Mouse (Mus musculus) midbrain, embryonic 13.5 days (tissue): ENCODE measurements around the gene Sgo2a. TPM values are rescaled to one million over a fixed set of nuclear protein-coding genes. Genes with fewer than 3 reads are reported as not detected.

Experiments used
- ATAC-seq: fragments of 200-750 bp; cut with Nextera tagmentation; 2 replicates; pipeline ENCODE4 v1.8.0; 2017; ENCODE audit warnings: mild to moderate bottlenecking, moderate TSS enrichment, moderate library complexity
- H3K27ac ChIP-seq: fragments of 300-500 bp; sonication (generic); 2 replicates; pipeline ENCODE4 v1.5.1; 2015; ENCODE audit warnings: inconsistent platforms, mild to moderate bottlenecking, moderate library complexity
- H3K27me3 ChIP-seq: fragments of 300-500 bp; sonication (generic); 2 replicates; pipeline ENCODE4 v1.6.1; 2015; ENCODE audit warnings: mild to moderate bottlenecking, inconsistent platforms
- H3K36me3 ChIP-seq: fragments of 300-500 bp; sonication (generic); 2 replicates; pipeline ENCODE4 v1.6.1; 2015; ENCODE audit warnings: mild to moderate bottlenecking, inconsistent platforms
- H3K4me1 ChIP-seq: fragments of 300-500 bp; sonication (generic); replicated peaks from 2 replicates; pipeline ENCODE4 v1.6.1; 2015; ENCODE audit warnings: inconsistent platforms
- H3K4me2 ChIP-seq: fragments of 300-500 bp; sonication (generic); replicated peaks from 2 replicates; pipeline ENCODE4 v1.6.1; 2015; ENCODE audit warnings: moderate library complexity, mild to moderate bottlenecking, inconsistent platforms
- H3K4me3 ChIP-seq: fragments of 300-500 bp; sonication (generic); replicated peaks from 2 replicates; pipeline ENCODE4 v1.5.1; 2015; ENCODE audit warnings: mild to moderate bottlenecking, inconsistent platforms
- H3K9ac ChIP-seq: fragments of 300-500 bp; sonication (generic); replicated peaks from 2 replicates; pipeline ENCODE4 v1.6.1; 2015; ENCODE audit warnings: mild to moderate bottlenecking, inconsistent platforms
- H3K9me3 ChIP-seq: fragments of 300-500 bp; sonication (generic); 2 replicates; pipeline ENCODE4 v1.6.1; 2016; ENCODE audit warnings: mild to moderate bottlenecking, inconsistent platforms
- WGBS: fragments of 180-500 bp; shearing (Covaris S2); methylation state at CpG from one replicate; pipeline ENCODE4 v1.1.7; 2015; 5-methylcytosine and 5-hydroxymethylcytosine counted together
- polyA plus RNA-seq: library from polyadenylated mRNA; unstranded; fragments of >200 nt; fragmentation: Nextera tagmentation; extraction: Ambion mirVana; gene quantifications from 2 replicates; pipeline ENCODE4 v1.2.1, GENCODE M21; 2015

The Sgo2a gene
- polyA plus RNA-seq, 1 experiment from 2014 or later = 8.4 TPM

DNA sequence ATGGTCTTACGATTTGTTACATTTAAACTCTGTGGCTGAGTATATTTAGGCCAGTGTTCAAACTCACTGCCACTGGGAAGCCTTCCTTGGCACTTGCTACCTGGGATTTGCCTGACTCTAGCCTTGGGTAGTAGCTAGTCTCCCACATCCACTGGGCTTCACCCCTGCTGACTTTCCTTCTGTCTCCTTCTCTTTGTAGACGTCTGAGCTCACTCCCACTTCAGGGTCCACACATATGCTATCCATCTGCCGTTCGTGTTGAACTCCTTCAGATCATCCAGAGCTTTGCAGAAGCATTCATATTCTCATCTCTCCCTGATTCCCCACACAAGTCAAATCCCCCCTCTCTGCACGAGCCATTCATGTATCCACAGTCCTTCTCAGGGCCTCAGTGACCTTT, 49.8 kb downstream of the Sgo2a start:
- Histone ChIP-seq H3K27me3 (no peaks in the 10 kb centered on the region), H3K27ac (no peak overlapping the region), H3K9me3 (no peaks in the 10 kb centered on the region), H3K36me3 (no peaks in the 10 kb centered on the region), H3K4me2 (no peak overlapping the region), H3K9ac (no peak overlapping the region), H3K4me1 (0 out of 2 replicates have a peak, but pooled peaks cover 7% of the 10 kb centered on the region), H3K4me3 (no peak overlapping the region)
- no peak for ATAC-seq
- 70% methylated on average over 5 of the region's 5 CpGs for WGBS

DNA sequence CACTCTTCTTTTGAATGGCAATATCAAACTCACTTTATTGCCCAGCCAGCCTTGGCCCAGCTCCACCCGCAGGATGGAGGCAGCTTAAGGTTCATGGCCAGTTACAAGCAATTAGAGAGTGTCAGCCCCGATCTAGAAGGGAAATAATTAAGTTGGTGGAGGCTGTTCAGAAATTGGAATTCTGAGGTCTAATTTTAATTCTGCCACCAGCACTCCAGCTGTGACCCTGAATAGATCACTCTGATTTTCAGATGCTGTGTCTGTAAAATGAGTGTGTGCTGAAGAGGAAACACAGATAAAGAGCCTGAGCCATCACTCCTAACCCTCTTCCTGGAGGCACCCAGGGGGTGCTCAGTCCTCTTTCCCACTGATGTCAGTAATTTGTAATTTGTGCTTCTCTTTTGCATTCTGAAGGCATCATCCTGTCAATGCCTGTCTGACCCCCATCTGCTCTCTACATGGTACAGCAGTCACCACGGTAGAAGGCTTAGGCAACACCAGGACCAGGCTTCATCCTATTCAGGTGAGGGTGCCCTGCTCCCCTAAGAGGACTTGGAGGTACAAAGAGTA, 51.0 kb downstream of the Sgo2a start:
- no peak overlapping the region for H3K9ac ChIP-seq
- H3K9me3 ChIP-seq = no peaks in the 10 kb centered on the region
- no peaks in the 10 kb centered on the region for H3K27me3 ChIP-seq
- 0 out of 2 replicates have a peak, but pooled peaks cover 7% of the 10 kb centered on the region for H3K4me1 ChIP-seq
- no peak overlapping the region for H3K4me3 ChIP-seq
- ATAC-seq = peak; percentile 73
- no peak overlapping the region for H3K4me2 ChIP-seq
- 44% methylated on average over 3 of the region's 3 CpGs for WGBS
- no peaks in the 10 kb centered on the region for H3K36me3 ChIP-seq
- peak overlapping the region; percentile 69 for H3K27ac ChIP-seq

DNA sequence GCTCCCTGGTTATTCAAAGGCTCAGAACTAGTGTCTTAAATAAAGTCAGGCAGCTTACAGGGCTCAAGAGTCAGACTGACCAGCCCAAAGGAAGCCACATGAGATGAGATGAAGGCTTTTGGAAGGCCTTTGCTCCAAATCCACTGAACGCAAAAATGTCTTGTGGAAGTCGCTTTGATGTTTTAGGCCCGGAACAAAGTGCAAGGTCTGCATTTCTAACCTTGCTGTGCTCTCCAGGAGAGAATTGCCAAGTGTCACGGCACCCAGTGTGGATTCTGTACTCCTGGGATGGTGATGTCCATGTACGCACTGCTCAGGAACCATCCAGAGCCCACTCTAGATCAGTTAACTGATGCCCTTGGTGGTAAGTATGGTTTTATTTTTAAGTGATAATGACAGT, 53.4 kb downstream of the Sgo2a start:
- no peak for ATAC-seq
- H3K4me3 ChIP-seq = no peak overlapping the region
- no peaks in the 10 kb centered on the region for H3K9me3 ChIP-seq
- no peaks in the 10 kb centered on the region for H3K36me3 ChIP-seq
- H3K4me2 ChIP-seq = no peak overlapping the region
- H3K27ac ChIP-seq = no peak overlapping the region
- 94% methylated on average over 5 of the region's 5 CpGs for whole genome bisulfite sequencing
- no peaks in the 10 kb centered on the region for H3K27me3 ChIP-seq
- 0 out of 2 replicates have a peak, but pooled peaks cover 7% of the 10 kb centered on the region for H3K4me1 ChIP-seq
- no peak overlapping the region for H3K9ac ChIP-seq

DNA sequence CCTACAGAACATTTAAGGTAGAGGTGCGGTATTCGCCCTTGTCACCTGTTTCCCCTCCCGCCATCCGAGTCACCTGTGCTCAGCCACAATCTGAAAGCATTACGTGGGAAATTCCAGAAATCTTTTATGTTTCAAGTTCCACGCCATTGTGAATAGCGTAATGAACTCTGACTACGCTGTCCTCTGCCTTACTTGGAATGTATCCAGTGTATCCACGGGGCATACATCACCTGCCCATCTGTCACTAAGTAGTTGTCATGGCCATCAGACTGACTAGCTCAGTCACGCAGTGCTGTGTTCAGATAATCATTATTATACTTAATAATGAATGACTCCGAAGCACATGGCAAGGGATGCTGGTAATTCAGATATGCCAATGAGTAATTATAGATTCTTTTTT, 59.8 kb downstream of the Sgo2a start:
- WGBS = 84% methylated on average over 11 of the region's 11 CpGs
- H3K4me3 ChIP-seq = no peak overlapping the region
- no peaks in the 10 kb centered on the region for H3K36me3 ChIP-seq
- no peaks in the 10 kb centered on the region for H3K9me3 ChIP-seq
- H3K27me3 ChIP-seq = no peaks in the 10 kb centered on the region
- no peak overlapping the region for H3K27ac ChIP-seq
- ATAC-seq = no peak
- 0 out of 2 replicates have a peak, but pooled peaks cover 7% of the 10 kb centered on the region for H3K4me1 ChIP-seq
- H3K9ac ChIP-seq = no peak overlapping the region
- no peak overlapping the region for H3K4me2 ChIP-seq

DNA sequence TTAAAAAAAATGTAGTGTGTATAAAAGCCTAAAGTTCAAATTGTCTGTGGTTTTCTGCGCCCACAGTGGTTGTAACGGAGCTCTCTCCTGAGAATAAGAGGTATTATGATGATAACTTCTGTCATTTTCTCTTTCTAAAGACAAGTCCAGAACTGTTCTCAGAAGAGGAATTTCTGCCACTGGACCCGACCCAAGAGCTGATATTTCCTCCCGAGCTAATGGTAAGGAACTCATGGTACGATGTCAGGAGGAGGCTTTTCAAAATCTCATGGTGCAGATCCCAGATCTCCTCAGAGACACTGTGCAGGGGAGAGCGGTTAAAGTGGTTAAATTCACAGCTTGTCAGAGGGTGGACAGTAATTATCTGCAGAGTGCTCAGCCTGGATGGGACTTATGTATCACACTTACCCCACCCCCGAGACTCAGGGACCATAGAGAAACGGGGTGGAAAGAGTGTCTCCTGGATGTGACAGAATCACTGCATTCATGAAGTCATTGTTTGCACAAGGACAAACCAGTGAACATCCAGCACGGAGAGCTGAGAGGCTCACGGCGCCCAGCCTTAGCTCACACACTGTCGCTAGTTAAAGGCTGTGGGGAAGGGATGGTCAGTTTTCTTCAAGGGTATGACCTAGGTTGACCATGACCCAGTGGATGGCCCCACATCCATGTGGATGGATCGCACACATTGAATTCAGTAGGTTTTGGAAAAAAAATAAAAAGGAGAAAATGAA, 60.5 kb downstream of the Sgo2a start:
- Histone ChIP-seq H3K4me3 (no peak overlapping the region), H3K36me3 (no peaks in the 10 kb centered on the region), H3K9ac (no peak overlapping the region; the same call in 1 of the 2 replicates), H3K4me1 (0 out of 2 replicates have a peak, but pooled peaks cover 7% of the 10 kb centered on the region), H3K9me3 (no peaks in the 10 kb centered on the region), H3K4me2 (no peak overlapping the region), H3K27me3 (no peaks in the 10 kb centered on the region), H3K27ac (no peak overlapping the region)
- no peak for ATAC-seq
- WGBS = 80% methylated on average over 13 of the region's 13 CpGs

DNA sequence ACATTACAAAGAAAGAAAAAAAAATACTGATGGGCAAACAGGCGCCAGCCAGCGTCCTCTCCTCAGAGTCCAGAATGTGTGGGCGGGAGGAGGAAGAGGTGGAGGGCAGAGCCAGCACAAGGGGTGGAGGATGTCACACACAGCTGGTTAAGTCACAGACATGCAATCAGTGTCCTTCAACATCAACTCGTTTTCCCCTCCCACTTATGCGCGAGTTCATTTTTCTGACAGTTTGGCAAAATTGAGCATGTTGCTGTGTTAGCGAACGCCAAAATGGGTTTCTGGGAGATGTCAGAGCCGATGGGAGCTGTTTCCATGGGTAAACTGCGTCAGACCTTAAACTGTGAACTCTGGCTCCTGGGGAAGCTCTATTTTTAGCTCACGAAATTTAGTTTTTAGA, 61.2 kb downstream of the Sgo2a start:
- Histone ChIP-seq H3K27me3 (no peaks in the 10 kb centered on the region), H3K9ac (no peak overlapping the region), H3K36me3 (no peaks in the 10 kb centered on the region), H3K4me3 (no peak overlapping the region), H3K4me2 (no peak overlapping the region), H3K9me3 (no peaks in the 10 kb centered on the region), H3K4me1 (0 out of 2 replicates have a peak, but pooled peaks cover 7% of the 10 kb centered on the region), H3K27ac (no peak overlapping the region)
- no peak for ATAC-seq
- WGBS = 89% methylated on average over 11 of the region's 11 CpGs

DNA sequence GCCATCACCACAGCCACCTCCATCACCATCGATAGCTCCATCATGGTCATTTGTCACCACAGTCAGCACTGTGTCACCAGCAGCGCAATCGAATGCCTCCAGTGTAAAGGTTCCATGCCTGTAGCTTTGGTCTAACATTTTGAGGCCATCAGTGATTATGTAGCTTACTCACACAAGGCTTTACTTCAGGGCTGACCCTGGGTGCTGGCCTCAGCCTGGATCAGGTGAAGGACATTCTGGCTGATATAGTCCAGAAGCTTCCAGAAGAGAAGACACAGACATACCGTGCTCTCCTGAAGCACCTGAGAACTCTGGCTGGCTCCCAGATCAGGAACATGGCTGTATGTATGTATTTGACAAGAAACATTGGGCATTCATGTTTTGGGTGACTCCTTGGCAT, 63.1 kb downstream of the Sgo2a start:
- no peak for ATAC-seq
- no peaks in the 10 kb centered on the region for H3K9me3 ChIP-seq
- H3K4me2 ChIP-seq = no peak overlapping the region
- H3K27ac ChIP-seq = no peak overlapping the region
- no peaks in the 10 kb centered on the region for H3K36me3 ChIP-seq
- WGBS = 93% methylated on average over 4 of the region's 4 CpGs
- H3K4me1 ChIP-seq = 0 out of 2 replicates have a peak, but pooled peaks cover 7% of the 10 kb centered on the region
- H3K4me3 ChIP-seq = no peak overlapping the region
- no peak overlapping the region for H3K9ac ChIP-seq
- H3K27me3 ChIP-seq = no peaks in the 10 kb centered on the region

DNA sequence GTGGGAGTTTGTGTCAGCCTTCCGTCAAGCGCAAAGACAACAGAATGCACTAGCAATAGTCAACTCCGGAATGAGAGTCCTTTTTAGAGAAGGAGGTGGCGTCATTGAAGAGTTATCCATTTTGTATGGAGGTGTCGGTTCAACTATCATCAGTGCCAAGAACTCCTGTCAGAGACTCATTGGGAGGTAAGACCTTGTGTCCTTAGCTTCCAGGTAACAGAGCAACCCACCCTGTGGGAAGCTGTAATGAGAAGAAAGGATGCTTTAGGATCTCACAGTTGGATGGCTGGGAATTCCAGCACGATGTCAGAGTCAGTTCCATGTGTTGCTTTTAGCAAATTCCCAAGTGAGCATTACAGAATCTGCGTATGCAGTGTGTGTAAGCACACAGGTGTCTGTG, 66.4 kb downstream of the Sgo2a start:
- Histone ChIP-seq H3K4me1 (no peaks in the 10 kb centered on the region), H3K9ac (no peak overlapping the region), H3K27me3 (no peaks in the 10 kb centered on the region), H3K4me2 (no peak overlapping the region), H3K27ac (no peak overlapping the region), H3K36me3 (no peaks in the 10 kb centered on the region), H3K4me3 (no peak overlapping the region), H3K9me3 (no peaks in the 10 kb centered on the region)
- no peak for ATAC-seq
- WGBS = 92% methylated on average over 7 of the region's 7 CpGs

DNA sequence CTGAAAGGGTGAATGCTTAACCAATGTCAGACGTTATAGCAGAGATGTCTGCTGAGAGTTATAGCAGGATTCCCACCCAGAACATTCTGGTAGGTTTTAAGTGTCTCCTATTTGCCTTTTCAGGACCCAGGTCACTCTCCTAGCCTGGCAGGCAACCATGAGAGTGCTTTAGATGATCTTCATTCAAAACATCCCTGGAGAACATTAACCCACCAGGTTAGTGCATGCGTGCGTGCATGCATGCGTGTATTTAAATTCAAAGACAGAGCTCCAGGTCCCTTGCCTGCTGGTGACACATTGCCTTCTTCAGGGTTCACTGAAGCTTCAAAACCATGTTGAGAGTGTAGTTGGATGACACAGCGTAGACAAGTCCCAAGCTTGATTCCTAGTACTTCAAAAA, 69.4 kb downstream of the Sgo2a start:
- Histone ChIP-seq H3K27ac (no peak overlapping the region), H3K9me3 (no peaks in the 10 kb centered on the region), H3K4me2 (no peak overlapping the region), H3K36me3 (no peaks in the 10 kb centered on the region), H3K27me3 (no peaks in the 10 kb centered on the region), H3K4me3 (no peak overlapping the region), H3K4me1 (no peaks in the 10 kb centered on the region), H3K9ac (no peak overlapping the region)
- WGBS = 89% methylated on average over 5 of the region's 5 CpGs
- ATAC-seq = no peak

DNA sequence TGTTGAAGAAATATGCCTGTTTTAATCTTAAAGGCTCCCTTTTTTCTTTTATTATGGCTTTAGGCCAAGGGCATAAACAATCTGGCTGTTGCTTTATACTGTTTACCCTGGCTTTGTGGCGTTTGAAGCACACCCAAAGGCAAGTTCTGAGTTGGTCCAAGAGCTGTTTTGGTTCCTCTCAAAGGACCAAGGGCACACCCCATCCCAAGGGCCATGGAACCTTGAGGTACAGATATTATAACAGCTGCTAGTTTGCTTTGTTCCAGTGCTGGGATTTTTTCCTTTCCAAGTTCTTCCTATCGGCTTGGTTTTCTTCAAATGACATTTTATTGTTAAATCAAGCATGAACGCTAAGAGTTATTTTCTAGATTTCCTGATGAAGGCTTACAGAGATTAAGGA, 69.8 kb downstream of the Sgo2a start:
- no peaks in the 10 kb centered on the region for H3K36me3 ChIP-seq
- no peak for ATAC-seq
- no peak overlapping the region for H3K4me3 ChIP-seq
- no peak overlapping the region for H3K9ac ChIP-seq
- H3K4me2 ChIP-seq = no peak overlapping the region
- 74% methylated on average over 3 of the region's 3 CpGs for WGBS
- H3K9me3 ChIP-seq = no peaks in the 10 kb centered on the region
- H3K27ac ChIP-seq = no peak overlapping the region
- H3K4me1 ChIP-seq = no peaks in the 10 kb centered on the region
- H3K27me3 ChIP-seq = no peaks in the 10 kb centered on the region

DNA sequence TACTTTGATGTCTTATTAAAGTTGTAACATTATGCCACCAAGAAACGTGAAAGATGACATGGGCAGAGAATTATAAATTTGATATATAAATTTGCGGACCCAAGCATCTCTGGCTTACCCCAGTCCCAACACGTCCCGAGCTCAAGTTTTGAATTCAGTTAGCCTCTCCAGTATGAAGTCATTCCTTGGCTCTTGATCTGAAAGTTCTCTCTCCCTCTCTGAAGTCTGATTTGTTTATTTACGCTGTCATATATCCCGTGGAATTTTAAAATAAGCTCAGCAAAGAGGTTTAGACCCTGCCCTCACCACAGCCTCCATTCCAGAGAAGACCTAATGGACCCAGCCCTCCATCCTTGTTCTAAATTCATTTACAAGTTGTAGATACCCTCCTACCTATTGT, 73.4 kb downstream of the Sgo2a start:
- H3K36me3 ChIP-seq = no peaks in the 10 kb centered on the region
- H3K4me2 ChIP-seq = no peak overlapping the region
- 91% methylated on average over 6 of the region's 6 CpGs for WGBS
- H3K27me3 ChIP-seq = no peaks in the 10 kb centered on the region
- H3K4me1 ChIP-seq = peaks cover 3% of the 10 kb centered on the region; the same call in 1 of the 2 replicates
- H3K27ac ChIP-seq = no peak overlapping the region
- no peak for ATAC-seq
- no peaks in the 10 kb centered on the region for H3K9me3 ChIP-seq
- H3K4me3 ChIP-seq = no peak overlapping the region
- no peak overlapping the region for H3K9ac ChIP-seq

DNA sequence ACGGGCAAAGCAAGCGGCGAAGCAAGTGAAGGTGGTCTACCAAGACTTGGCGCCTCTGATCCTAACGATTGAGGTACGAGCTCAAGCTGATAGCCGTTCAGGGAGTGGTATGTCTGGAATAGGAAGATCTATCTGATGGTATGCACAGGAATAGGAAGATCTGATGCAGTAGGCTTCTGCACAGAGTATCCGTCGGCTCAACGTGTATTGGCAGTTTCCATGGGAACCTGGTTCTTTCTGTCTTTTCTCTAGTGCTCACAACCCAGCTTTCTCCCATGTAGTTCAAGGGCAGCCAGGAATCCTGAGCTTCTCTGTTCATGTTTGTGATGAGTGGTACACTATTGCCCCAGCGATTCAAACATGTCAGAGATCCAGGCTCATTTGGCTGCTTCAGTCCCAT, 74.3 kb downstream of the Sgo2a start:
- no peak for ATAC-seq
- Histone ChIP-seq H3K4me3 (no peak overlapping the region), H3K9ac (no peak overlapping the region), H3K27me3 (no peaks in the 10 kb centered on the region), H3K9me3 (no peaks in the 10 kb centered on the region), H3K4me1 (peaks cover 3% of the 10 kb centered on the region; the same call in 1 of the 2 replicates), H3K27ac (no peak overlapping the region), H3K4me2 (no peak overlapping the region), H3K36me3 (no peaks in the 10 kb centered on the region)
- 91% methylated on average over 11 of the region's 11 CpGs for WGBS
